Mouse (Mus musculus) forebrain, embryonic 11.5 days (tissue): ENCODE results near the gene Armc6. TPM values are rescaled to one million over a fixed set of nuclear protein-coding genes. Genes with fewer than 3 reads are reported as not detected.

Experiments
- polyA plus RNA-seq: library from polyadenylated mRNA; unstranded; fragments of >200 nt; fragmentation: Nextera tagmentation; extraction: Ambion mirVana; gene quantifications from 2 replicates; pipeline ENCODE4 v1.2.1, GENCODE M21; 2014

Armc6 gene
- polyA plus RNA-seq, 1 experiment from 2014 or later: 31.2 TPM

Other genes with a start within 250 kb of the Armc6 start
- 81.7 and 88.6 TPM in 2 replicates for gene Gatad2a, start 238.1 kb downstream of the Armc6 start, polyA plus RNA-seq
- gene Mau2, start 191.7 kb downstream of the Armc6 start, polyA plus RNA-seq: 53.8 and 56.4 TPM in 2 replicates
- 44.6 and 45.4 TPM in 2 replicates for gene Sugp1, start 191.7 kb downstream of the Armc6 start, polyA plus RNA-seq
- gene Tm6sf2, start 161.5 kb downstream of the Armc6 start, polyA plus RNA-seq: 0.76 and 1.3 TPM in 2 replicates
- 0.05 TPM in 1 of 2 replicates, not detected in the other for gene Hapln4, start 151.0 kb downstream of the Armc6 start, polyA plus RNA-seq
- gene Ncan, start 113.6 kb downstream of the Armc6 start, polyA plus RNA-seq: 51.5 and 60.4 TPM in 2 replicates
- gene Nr2c2ap, start 103.1 kb downstream of the Armc6 start, polyA plus RNA-seq: 20.7 and 23.9 TPM in 2 replicates
- gene Rfxank, start 95.3 kb downstream of the Armc6 start, polyA plus RNA-seq: 15.2 and 17.6 TPM in 2 replicates
- 40.5 and 41.9 TPM in 2 replicates for gene Borcs8, start 95.0 kb downstream of the Armc6 start, polyA plus RNA-seq
- 0.67 and 1.1 TPM in 2 replicates for gene Mef2b, start 94.8 kb downstream of the Armc6 start, polyA plus RNA-seq
- 42.5 and 45.1 TPM in 2 replicates for gene Tmem161a, start 62.1 kb downstream of the Armc6 start, polyA plus RNA-seq
- gene Slc25a42, start 22.2 kb downstream of the Armc6 start, polyA plus RNA-seq: 1.9 and 2.5 TPM in 2 replicates
- 60.4 and 74.7 TPM in 2 replicates for gene Sugp2, start 240 bp downstream of the Armc6 start, polyA plus RNA-seq
- gene Homer3, start 48.4 kb upstream of the Armc6 start, polyA plus RNA-seq: 87.6 and 91.4 TPM in 2 replicates
- 54.4 and 61.5 TPM in 2 replicates for gene Ddx49, start 68.0 kb upstream of the Armc6 start, polyA plus RNA-seq
- gene Cope, start 68.1 kb upstream of the Armc6 start, polyA plus RNA-seq: 220 and 268 TPM in 2 replicates
- 10.6 and 11.0 TPM in 2 replicates for gene Cers1, start 81.3 kb upstream of the Armc6 start, polyA plus RNA-seq
- gene Gdf1, start 95.4 kb upstream of the Armc6 start, polyA plus RNA-seq: 1.8 and 2.6 TPM in 2 replicates
- 25.6 and 25.8 TPM in 2 replicates for gene Upf1, start 118.8 kb upstream of the Armc6 start, polyA plus RNA-seq
- 0.56 TPM in 1 of 2 replicates, not detected in the other for gene Comp, start 139.1 kb upstream of the Armc6 start, polyA plus RNA-seq
- 16.3 and 18.1 TPM in 2 replicates for gene Crtc1, start 205.1 kb upstream of the Armc6 start, polyA plus RNA-seq
- 17.5 and 19.5 TPM in 2 replicates for gene Klhl26, start 242.5 kb upstream of the Armc6 start, polyA plus RNA-seq